Mouse (Mus musculus) activated CD4-positive, CD25-positive, alpha-beta regulatory T cell, adult 9 weeks (primary cell): Measurements from ENCODE around the gene Aurkaip1. TPM values are rescaled to one million over a fixed set of nuclear protein-coding genes. Genes with fewer than 3 reads are reported as not detected.

Experiments
- polyA plus RNA-seq: library from polyadenylated mRNA; unstranded; fragments of 100-300 nt; shearing (Covaris generic); gene quantifications from one replicate; pipeline ENCODE4 v1.2.1, GENCODE M21; 2017

Gene Aurkaip1
- 197 TPM for polyA plus RNA-seq

DNA sequence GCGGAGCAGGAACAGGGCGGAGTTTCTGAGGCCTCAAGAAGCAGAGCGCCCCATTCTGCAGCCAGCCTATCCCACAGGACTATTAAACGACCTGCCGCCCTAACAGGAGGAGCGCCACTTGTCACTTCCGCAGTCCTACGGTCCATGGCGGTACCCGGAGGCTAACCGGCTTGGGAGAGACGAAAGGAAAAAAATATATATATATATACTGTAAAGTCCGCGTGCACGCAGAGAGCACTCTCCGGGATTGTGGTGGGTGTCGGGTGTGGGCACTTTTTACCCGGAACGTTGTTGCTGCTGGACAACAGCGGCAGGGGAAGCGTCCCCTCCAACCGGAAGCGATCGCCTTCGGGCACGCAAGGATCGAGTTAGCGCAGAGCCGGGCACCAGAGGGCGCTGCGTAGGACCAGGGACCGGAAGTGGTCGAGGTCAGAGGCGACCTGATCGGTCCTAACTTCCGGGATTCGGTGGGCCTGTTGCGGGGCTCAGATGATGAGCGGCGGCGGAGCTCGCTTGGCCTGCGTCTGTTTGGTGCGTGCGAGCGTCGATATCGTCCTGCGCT lies at the start of gene Aurkaip1:
Gene Aurkaip1 (plus strand): TSS at position 68 of the 562 bp plus-strand sequence.

DNA sequence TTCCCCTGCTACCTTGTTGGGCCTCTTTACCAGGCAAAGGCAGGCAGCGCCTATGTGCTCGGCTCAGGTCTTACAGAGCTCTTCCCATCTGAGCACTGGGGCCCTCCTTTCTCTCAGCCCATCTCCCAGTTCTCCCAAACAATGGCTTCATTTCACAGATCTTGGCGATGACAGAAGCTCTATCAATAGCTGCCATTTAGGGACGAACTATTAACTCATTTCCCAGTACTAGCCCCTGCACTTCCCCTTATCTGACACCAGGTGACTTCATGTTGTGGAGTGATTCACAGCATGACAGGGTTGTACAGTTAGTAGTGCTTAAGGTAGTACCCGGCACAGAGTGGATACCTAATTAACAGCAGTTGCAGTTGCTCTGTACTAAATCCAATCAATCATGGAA lies 45.3 kb upstream of the Aurkaip1 start, which contains the start of gene Tmem88b:
Gene Tmem88b (minus strand): TSS at position 56 of the 400 bp plus-strand sequence.

DNA sequence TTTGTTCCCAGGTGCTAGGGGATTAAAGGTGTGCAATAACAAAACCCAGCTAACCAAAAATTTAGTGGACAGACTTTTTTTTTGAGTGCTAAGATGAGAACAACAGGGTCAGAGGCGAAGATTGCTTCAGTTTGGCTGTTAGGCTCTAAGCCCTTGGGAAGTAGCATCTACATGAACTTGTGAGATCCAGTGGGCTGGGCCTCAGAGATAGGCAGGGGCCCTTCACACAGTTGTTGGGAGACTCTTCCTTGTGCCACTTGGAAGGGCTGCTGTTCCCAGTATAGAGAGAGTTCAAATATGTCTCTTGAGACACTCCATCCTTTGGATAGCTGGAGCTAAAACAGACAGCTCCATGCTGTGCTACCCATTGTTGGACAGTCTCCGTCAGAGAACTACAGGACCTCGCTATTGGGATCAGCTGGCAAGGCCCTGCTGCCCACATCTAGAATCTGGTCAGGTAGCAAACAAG lies 41.0 kb upstream of the Aurkaip1 start, which contains the start of gene Ankrd65:
Gene Ankrd65 (plus strand): TSS at position 419 of the 469 bp plus-strand sequence.

DNA sequence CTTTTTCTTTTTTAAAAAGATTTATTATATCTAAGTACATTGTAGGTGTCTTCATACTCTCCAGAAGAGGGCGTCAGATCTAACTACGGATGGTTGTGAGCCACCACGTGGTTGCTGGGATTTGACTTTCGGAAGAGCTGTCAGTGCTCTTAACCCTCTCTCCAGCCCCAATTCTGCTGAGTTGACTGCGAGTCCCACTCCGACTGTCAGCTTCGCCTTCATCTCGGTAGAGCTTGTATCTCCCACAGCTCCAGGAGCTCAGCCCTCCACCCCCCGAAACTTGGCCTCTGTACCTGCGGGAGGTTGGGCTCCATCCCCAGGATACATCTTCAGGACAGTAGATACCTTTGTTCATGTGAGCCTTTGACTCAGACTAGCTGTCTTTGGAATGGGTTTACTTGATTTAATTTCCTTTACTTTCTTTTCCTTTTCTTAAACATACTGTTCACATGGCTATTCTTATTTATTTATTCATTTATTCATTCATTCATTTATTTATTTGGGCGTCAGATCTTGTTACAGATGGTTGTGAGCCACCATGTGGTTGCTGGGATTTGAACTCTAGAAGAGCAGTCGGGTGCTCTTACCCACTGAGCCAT lies 28.2 kb upstream of the Aurkaip1 start, which contains the start of gene Mrpl20:
Gene Mrpl20 (plus strand): TSS at position 138 of the 599 bp plus-strand sequence.

DNA sequence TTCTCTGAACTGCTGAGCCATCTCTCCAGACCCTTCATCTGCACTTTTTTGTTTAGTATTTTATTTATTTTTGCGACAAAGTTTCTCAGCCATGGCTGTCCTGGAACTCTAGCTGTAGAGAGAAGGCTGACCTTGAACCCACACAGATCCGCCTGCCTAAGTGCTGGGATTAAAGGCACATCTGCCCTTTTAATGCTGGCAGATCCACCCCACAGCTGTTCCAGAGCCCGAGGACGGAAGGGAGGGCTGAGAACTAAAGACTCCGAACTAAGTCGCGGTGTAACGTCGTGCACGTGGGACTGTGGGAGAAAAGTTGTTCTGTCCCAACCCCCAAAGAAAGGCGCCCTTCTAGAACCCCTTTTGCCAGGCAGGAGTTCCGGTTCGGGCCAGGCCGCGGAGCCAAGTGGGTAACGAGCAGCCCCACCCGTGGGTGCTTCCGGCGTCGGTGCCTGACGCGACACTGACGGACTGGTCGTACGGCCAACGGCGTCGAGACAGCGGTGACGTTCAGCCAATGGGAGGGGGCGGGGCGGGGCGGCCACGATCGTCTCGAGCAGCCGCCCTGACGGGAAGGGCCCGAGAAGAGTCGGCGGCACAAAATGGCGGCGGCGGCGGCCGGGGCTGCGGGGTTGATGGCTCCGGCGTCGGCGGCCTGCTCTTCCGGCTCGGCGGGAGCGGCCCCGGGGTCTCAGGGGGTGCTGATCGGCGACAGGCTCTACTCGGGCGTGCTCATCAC lies 19.0 kb upstream of the Aurkaip1 start, which contains the start of gene Ccnl2:
Gene Ccnl2 (plus strand): TSS at position 561 of the 736 bp plus-strand sequence.

DNA sequence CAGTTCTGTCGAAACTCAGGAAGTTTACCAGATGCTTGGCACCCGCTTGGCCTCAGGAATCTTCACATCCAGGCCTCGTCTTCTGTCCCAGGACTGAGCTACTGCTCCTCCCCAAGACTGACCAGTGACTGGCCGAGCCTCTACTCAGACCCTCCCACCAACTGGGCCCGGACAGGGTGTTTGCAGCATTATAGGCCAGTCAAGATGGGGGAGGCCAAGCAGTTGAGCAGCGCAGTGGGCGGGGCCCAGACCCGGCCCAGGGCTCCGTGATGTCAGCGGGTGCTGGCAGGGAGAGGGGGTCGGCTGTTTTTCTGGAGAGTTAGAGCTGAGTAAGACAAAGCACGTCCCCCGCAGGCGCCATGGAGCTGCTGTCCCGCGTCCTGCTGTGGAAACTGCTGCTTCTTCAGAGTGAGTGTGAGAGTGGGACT lies 8.4 kb downstream of the Aurkaip1 start, which contains the start of gene Mxra8:
Gene Mxra8 (plus strand): TSS at position 198 of the 428 bp plus-strand sequence.

DNA sequence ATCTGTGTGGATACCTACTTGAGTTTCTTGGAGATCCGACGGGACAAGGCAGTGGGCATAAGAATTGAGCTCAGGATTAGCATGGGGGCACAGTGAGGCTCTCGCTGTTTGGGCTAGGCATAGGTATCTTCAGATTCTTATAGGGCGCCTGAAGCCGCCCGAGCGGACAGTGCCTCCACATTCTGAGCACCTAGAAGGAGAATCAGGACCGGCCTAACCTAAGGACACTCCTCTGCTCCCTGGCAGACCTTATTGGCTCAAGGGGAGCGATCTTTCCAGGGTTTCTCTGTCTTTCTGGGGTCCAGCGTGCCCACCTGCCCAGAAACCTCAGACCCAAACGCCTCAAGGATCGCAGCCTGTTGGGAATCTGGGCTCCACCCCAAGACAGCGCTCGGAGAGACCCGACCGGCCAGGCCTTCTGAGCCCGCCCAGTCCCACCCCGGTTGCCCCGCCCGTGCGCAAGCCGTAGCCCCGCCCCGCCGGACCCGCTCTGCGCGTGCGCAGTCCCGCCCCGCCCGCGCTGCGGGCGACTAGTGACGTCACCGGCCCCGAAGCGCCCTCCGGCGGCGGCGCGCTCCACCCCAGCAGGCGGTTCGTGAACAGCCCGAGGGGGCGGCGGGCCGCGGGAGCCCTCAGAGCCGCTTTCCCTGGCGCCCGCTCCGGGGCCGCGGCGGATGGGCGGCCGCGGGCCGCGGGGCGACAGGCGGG lies 16.0 kb downstream of the Aurkaip1 start, which contains the start of gene Dvl1:
Gene Dvl1 (plus strand): TSS at position 532 of the 708 bp plus-strand sequence.

DNA sequence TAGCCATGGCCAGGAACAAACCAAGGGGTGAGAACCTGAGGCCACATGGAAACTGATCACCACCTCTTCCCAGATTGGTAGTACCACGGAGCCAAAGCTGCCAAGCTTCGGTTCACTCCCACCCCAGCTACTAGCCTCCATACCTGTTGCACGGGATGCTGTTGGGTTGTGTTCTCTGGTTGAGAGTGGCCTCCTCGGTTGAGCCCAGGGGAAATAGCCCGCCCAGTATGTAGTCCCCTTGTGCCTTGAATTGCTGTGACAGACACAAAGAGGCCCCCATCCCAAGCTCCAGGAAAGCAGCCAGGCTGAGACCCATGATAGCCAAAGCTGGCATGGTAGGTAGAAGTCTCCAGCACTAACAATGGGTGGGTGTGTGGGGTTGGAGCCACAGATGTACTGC lies 31.9 kb downstream of the Aurkaip1 start, which contains the start of gene Tas1r3:
Gene Tas1r3 (minus strand): TSS at position 362 of the 400 bp plus-strand sequence.

DNA sequence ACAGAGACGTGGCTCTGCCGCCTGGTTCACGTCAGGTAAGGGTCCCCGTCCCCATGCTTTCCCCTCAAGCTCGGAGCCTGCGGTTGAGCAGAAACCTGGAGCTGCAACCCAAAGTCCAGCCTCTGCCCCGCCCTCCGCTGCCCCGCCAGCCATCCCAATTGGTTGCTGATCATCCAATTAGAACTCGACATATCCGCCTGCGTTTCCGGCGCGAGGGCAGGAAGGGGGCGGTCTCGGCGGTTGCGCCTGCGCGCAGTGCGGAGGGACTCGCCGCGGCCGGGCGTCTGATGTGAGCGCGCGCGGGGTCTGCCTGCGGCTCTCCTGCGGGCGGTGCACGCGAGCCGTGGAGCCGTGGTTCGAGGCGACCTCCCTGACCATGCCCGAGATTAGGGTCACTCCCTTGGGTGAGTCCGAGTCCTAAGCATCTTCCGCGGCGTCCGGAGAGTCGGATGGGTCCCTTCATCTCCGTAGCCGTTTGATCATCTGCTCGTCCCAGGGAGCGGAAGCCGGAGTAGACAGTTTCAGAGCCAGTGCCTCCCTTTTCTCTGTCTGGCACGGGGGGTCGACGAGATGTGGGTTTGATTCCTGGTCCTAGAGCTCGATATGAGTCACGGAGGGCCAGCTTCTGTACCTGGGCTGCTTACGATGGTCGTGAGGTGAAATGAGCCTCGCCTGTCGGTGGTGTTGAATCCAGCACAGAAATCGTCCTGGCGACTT lies 38.4 kb downstream of the Aurkaip1 start, which contains the start of the genes Cptp and Ints11:
Gene Cptp (minus strand): TSS at position 124 of the 717 bp plus-strand sequence.
Gene Ints11 (plus strand): TSS at position 230 of the 717 bp plus-strand sequence.

Other genes with a start within 250 kb of the Aurkaip1 start
- 13.5 TPM for gene Slc35e2, start 229.9 kb upstream of the Aurkaip1 start, polyA plus RNA-seq
- gene Cdk11b, start 206.4 kb upstream of the Aurkaip1 start, polyA plus RNA-seq, result 120 TPM
- gene Gm10563, start 185.9 kb upstream of the Aurkaip1 start, polyA plus RNA-seq, result 1.9 TPM
- gene Mmp23, start 177.9 kb upstream of the Aurkaip1 start, polyA plus RNA-seq, result 0.54 TPM
- 42.3 TPM for gene Mib2, start 162.1 kb upstream of the Aurkaip1 start, polyA plus RNA-seq
- gene Fndc10, start 136.9 kb upstream of the Aurkaip1 start, polyA plus RNA-seq, result 0.72 TPM
- gene Ssu72, start 126.5 kb upstream of the Aurkaip1 start, polyA plus RNA-seq, result 160 TPM
- 0.24 TPM for gene Tmem240, start 96.5 kb upstream of the Aurkaip1 start, polyA plus RNA-seq
- 38.3 TPM for gene Atad3a, start 70.2 kb upstream of the Aurkaip1 start, polyA plus RNA-seq
- gene Vwa1, start 56.6 kb upstream of the Aurkaip1 start, polyA plus RNA-seq, result not detected
- gene Tmem88b, start 45.4 kb upstream of the Aurkaip1 start, polyA plus RNA-seq, result not detected
- not detected for gene Ankrd65, start 40.8 kb upstream of the Aurkaip1 start, polyA plus RNA-seq
- 138 TPM for gene Mrpl20, start 28.4 kb upstream of the Aurkaip1 start, polyA plus RNA-seq
- 168 TPM for gene Ccnl2, start 18.8 kb upstream of the Aurkaip1 start, polyA plus RNA-seq
- gene Mxra8, start 8.4 kb downstream of the Aurkaip1 start, polyA plus RNA-seq, result 4.0 TPM
- gene Dvl1, start 16.1 kb downstream of the Aurkaip1 start, polyA plus RNA-seq, result 2.8 TPM
- 0.92 TPM for gene Tas1r3, start 32.1 kb downstream of the Aurkaip1 start, polyA plus RNA-seq
- 20.4 TPM for gene Cptp, start 38.2 kb downstream of the Aurkaip1 start, polyA plus RNA-seq
- gene Ints11, start 38.3 kb downstream of the Aurkaip1 start, polyA plus RNA-seq, result 92.1 TPM
- 32.6 TPM for gene Pusl1, start 60.5 kb downstream of the Aurkaip1 start, polyA plus RNA-seq
- gene Acap3, start 60.5 kb downstream of the Aurkaip1 start, polyA plus RNA-seq, result 7.8 TPM
- 15.3 TPM for gene Ube2j2, start 112.6 kb downstream of the Aurkaip1 start, polyA plus RNA-seq
- 24.3 TPM for gene C1qtnf12, start 131.0 kb downstream of the Aurkaip1 start, polyA plus RNA-seq
- gene B3galt6, start 161.4 kb downstream of the Aurkaip1 start, polyA plus RNA-seq, result 1.3 TPM
- 591 TPM for gene Sdf4, start 161.6 kb downstream of the Aurkaip1 start, polyA plus RNA-seq
- 998 TPM for gene Tnfrsf4, start 182.6 kb downstream of the Aurkaip1 start, polyA plus RNA-seq
- gene Tnfrsf18, start 194.9 kb downstream of the Aurkaip1 start, polyA plus RNA-seq, result 855 TPM
- gene Ttll10, start 228.1 kb downstream of the Aurkaip1 start, polyA plus RNA-seq, result 0.20 TPM